Mouse (Mus musculus) liver, adult 2 months (tissue): Measurements from ENCODE around the gene Dnajb6. TPM values are rescaled to one million over a fixed set of nuclear protein-coding genes. Genes with fewer than 3 reads are reported as not detected.
A peak's percentile ranks its signal among the peaks of the same experiment; 100 is the strongest.

Source experiments
- DNase-seq: peaks from one replicate; pipeline ENCODE4 v3.0.0-alpha.2; 2011; ENCODE audit warnings: low read depth, low spot score; ENCODE audit errors: extremely low read depth
- H3K27ac ChIP-seq: fragments of 200-500 bp; replicated peaks from 2 replicates; pipeline ENCODE4 v1.5.1; 2012; ENCODE audit warnings: low read depth, mild to moderate bottlenecking, control low read depth, inconsistent platforms, low read length; ENCODE audit not compliant: insufficient read depth
- H3K27me3 ChIP-seq: fragments of 200-500 bp; 2 replicates; pipeline ENCODE4 v1.6.1; 2012; ENCODE audit warnings: mild to moderate bottlenecking, moderate library complexity, low read length, inconsistent platforms; ENCODE audit not compliant: control insufficient read depth, insufficient read depth
- H3K36me3 ChIP-seq: fragments of 200-500 bp; 2 replicates; pipeline ENCODE4 v1.6.1; 2012; ENCODE audit warnings: low read length, inconsistent platforms; ENCODE audit not compliant: control insufficient read depth, insufficient read depth
- H3K4me1 ChIP-seq: fragments of 200-500 bp; 2 replicates; pipeline ENCODE4 v1.6.1; 2011; ENCODE audit warnings: low read length; ENCODE audit not compliant: control insufficient read depth, insufficient read depth
- H3K4me3 ChIP-seq: fragments of 200-500 bp; 2 replicates; pipeline ENCODE4 v1.5.1; 2011; ENCODE audit warnings: low read depth, mild to moderate bottlenecking, control low read depth, low read length, moderate library complexity; ENCODE audit not compliant: insufficient read depth
- H3K79me2 ChIP-seq: fragments of 200-500 bp; 2 replicates; pipeline ENCODE4 v1.6.1; 2012; ENCODE audit warnings: inconsistent platforms, mild to moderate bottlenecking, low read length, moderate library complexity; ENCODE audit not compliant: control insufficient read depth, insufficient read depth
- H3K9ac ChIP-seq: fragments of 200-500 bp; 2 replicates; pipeline ENCODE4 v1.6.1; 2012; ENCODE audit warnings: low read depth, mild to moderate bottlenecking, control low read depth, inconsistent platforms, low read length
- CTCF ChIP-seq: fragments of 200-500 bp; IDR thresholded peaks from 2 replicates; pipeline ENCODE4 v1.5.1; 2011; ENCODE audit warnings: low read depth, low read length, control low read depth
- POLR2A ChIP-seq: fragments of 200-500 bp; IDR thresholded peaks from 2 replicates; pipeline ENCODE4 v1.6.1; 2011; ENCODE audit warnings: low read length, control low read depth; ENCODE audit not compliant: insufficient read depth; ENCODE audit errors: extremely low read depth
- WGBS: fragments of 180-500 bp; shearing (Covaris S2); methylation state at CpG from one replicate; pipeline ENCODE4 v1.1.7; 2018; 5-methylcytosine and 5-hydroxymethylcytosine counted together
- polyA plus RNA-seq: library from polyadenylated mRNA; depleted of rRNA; stranded (reverse); fragments of >200 nt; gene quantifications from 2 replicates; pipeline ENCODE4 v1.2.3, GENCODE M21; 2012
- total RNA-seq: library from RNA; depleted of rRNA; stranded (reverse); fragments of >200 nt; gene quantifications from 2 replicates; pipeline ENCODE4 v1.2.3, GENCODE M21; 2014

The Dnajb6 gene
- total and polyA plus RNA-seq, 2 experiments = 19.7 to 163 TPM

DNA sequence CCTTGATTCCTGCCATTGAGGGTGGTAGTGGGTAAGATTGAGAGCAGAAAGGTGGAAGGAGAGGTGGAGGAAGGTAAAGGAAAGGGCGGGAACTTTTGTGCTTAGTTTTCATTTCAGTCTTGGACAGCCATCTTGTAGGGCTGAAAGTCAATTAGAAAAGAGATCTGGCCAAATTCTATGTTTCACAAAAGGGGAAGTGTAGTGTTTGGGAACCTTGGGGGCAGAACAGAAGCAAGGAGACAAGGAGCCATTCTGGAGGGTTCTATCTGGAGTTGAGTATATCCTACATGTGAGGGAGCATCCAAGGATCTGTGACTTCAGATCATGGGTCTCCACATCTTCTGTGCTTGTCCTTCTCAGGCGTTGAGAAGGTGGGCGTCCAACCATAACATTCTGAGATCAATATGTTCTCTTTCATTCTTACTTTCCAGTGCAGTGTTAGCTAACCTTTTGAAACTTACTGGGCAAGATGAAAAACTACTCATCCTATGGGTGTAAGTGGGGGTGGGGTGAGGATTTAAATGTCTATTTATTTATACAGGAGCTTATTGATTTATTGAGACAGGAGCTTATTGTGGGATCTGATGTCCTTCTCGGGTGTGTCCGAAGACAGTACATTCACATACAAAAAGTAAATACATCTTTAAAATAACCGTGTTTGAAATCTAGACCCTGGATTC, 517 bp upstream of the Dnajb6 start:
- WGBS = 43% methylated on average over 6 of the region's 6 CpGs
- Histone ChIP-seq H3K79me2 (peaks cover 22% of the 10 kb centered on the region), H3K9ac (peak overlapping the region; percentile 86)

DNA sequence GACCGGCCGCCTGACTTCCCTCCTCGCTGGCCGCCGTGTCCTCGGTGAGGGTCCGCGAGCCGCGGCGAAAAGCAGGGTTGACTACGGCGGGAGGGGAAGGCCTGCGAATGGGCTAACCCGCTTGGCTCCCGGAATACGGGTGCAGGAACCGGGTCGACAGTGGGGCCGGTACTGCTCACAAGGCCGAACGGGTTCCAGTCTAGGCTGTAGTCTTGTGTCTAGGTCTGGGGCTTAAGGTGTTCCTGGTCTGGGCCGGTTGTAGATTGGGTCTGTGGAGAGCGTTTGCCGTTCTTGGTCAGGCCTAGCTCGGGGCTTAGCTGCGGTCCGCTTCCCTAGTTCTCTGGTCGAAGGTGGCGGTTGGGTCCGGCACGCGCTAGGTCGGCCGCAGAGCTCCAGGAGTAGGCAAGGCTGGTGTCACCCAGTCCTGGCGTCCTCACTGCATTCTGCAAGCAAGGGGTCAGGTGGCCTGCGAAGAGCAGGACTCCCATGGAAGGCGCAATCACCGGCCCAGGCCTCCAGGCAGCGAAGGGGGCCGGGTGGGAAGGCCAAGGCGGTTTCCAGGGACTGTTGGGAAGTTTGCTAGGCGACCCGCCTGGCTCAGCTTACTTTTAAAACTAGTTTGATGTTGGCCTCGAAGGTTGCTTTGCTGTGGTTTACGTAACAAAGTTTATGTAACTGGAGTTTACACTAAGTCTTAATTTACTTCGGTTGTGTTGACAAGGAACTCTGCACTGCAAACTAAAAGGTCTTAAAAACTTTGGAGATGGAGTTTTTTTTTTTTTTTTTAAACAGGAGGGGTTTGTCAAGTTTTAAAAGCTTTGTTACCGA, 799 bp downstream of the Dnajb6 start:
- Histone ChIP-seq H3K79me2 (peaks cover 29% of the 10 kb centered on the region), H3K27me3 (no peaks in the 10 kb centered on the region), H3K9ac (peak overlapping the region; percentile 84), H3K36me3 (no peaks in the 10 kb centered on the region), H3K27ac (peak overlapping the region; percentile 84), H3K4me3 (peak overlapping the region; percentile 70), H3K4me1 (peaks cover 18% of the 10 kb centered on the region)
- TF ChIP-seq POLR2A = 0 out of 2 replicates have a peak, but pooled peaks have one; percentile 6
- no peak for TF ChIP-seq CTCF
- peak; percentile 72 for DNase-seq
- under 1% methylated on average over 48 of the region's 48 CpGs for WGBS

More for the DNA sequence above, 517 bp upstream of the Dnajb6 start:
- H3K27me3 ChIP-seq = no peaks in the 10 kb centered on the region
- peak overlapping the region; percentile 87 for H3K27ac ChIP-seq
- H3K4me3 ChIP-seq = peak overlapping the region; percentile 70
- no peak for DNase-seq
- H3K4me1 ChIP-seq = peaks cover 13% of the 10 kb centered on the region
- no peak for TF ChIP-seq POLR2A
- no peak for TF ChIP-seq CTCF
- H3K36me3 ChIP-seq = no peaks in the 10 kb centered on the region

DNA sequence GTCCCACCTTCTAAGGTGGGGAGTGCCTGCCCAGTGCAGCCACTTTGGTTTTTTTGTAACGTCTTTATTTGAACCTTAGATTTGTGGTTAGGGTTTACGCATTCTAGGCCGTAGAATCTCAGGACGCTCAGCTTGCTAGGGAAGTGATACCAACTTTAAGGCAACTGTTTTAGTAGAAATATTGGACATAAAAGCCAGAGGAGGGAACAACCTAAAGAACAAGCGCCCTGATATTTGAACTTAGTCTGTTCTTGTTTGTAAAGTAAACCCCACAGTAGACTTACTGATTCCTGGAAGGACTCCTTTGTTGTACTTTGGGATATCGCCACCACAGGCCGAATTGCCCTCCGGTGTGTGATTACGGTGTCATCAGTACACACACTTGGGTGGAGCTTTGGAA, 1.5 kb downstream of the Dnajb6 start:
- DNase-seq = peak; percentile 65
- H3K27ac ChIP-seq = peak overlapping the region; percentile 84

DNA sequence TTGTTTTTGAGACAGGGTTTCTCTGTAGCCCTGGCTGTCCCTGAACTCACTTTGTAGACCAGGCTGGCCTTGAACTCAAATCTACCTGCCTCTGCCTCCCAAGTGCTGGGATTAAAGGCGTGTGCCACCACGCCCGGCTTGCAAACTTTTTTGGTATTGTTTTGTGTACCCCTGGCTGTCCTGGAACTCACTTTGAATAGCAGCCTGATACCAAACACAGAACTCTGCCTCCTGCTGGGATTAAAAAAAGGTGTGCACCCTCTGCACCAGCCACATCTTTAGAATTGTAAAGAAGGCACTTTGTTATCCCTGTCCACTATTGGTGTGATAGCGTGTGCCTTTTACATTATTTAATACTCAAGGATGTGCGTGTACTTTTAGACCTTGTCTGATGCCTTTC, 2.0 kb downstream of the Dnajb6 start:
- no peak for DNase-seq
- peaks cover 4% of the 10 kb centered on the region for H3K36me3 ChIP-seq
- H3K9ac ChIP-seq = no peak overlapping the region
- no peak for TF ChIP-seq POLR2A
- TF ChIP-seq CTCF = no peak
- H3K27ac ChIP-seq = peak overlapping the region; percentile 84
- H3K27me3 ChIP-seq = no peaks in the 10 kb centered on the region
- H3K79me2 ChIP-seq = peaks cover 36% of the 10 kb centered on the region
- peaks cover 22% of the 10 kb centered on the region for H3K4me1 ChIP-seq
- H3K4me3 ChIP-seq = 0 out of 2 replicates have a peak overlapping the region, but pooled peaks have one; percentile 70
- WGBS = 76% methylated on average over 5 of the region's 5 CpGs

More for the DNA sequence above, 1.5 kb downstream of the Dnajb6 start:
- peaks cover 32% of the 10 kb centered on the region for H3K79me2 ChIP-seq
- peak overlapping the region; percentile 70 for H3K4me3 ChIP-seq
- 5% methylated on average over 9 of the region's 9 CpGs for WGBS
- peak overlapping the region; percentile 75 for H3K9ac ChIP-seq
- no peak for TF ChIP-seq CTCF
- no peak for TF ChIP-seq POLR2A
- H3K27me3 ChIP-seq = no peaks in the 10 kb centered on the region
- H3K4me1 ChIP-seq = peaks cover 18% of the 10 kb centered on the region
- H3K36me3 ChIP-seq = no peaks in the 10 kb centered on the region

DNA sequence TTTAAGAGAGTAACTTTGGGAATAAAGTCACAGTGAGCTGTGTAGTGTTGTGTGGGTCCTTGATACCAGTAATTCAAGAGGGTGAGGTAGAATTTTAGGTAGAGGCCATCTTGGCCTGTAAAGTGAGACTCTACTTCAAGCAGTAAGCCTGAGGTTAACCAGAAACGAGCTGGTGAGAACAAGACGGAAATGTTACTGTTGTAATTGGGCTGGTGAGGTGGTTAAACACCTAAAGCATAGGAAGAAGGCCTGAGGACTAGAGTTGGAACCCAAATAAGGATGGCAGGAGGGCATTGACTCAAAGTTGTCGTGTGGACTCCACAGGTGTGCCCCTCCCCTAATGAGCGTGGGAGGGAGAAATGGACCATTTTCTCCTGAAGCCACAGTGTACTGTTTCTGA, 2.6 kb downstream of the Dnajb6 start:
- Histone ChIP-seq H3K4me3 (no peak overlapping the region), H3K27ac (no peak overlapping the region), H3K79me2 (peaks cover 38% of the 10 kb centered on the region), H3K9ac (no peak overlapping the region), H3K4me1 (peaks cover 22% of the 10 kb centered on the region), H3K27me3 (no peaks in the 10 kb centered on the region), H3K36me3 (peaks cover 7% of the 10 kb centered on the region)
- 79% methylated on average over 4 of the region's 4 CpGs for WGBS
- DNase-seq = no peak
- no peak for TF ChIP-seq CTCF

DNA sequence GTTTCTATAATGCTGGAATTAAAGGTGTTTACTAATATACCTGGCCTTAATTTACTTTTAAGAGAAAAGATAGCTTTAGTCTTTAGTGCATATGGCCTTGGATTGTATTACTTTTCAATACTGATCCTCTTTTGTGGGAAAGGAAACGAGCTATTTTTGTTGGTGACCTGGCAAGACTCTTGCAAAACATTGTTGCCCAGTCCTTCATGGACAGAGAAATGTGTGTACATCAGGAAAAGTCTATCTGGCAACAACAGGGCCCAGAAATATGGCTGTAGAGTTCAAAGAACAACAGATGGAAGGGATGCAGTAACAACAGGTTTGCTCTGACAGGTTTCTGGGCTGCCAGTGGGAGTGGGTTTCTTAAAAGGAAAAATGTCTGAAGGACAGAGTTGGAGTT, 5.2 kb downstream of the Dnajb6 start:
- H3K27me3 ChIP-seq = no peaks in the 10 kb centered on the region
- peak; percentile 65 for DNase-seq
- 2% methylated on average over 1 of the region's 1 CpGs for WGBS
- H3K4me1 ChIP-seq = peaks cover 19% of the 10 kb centered on the region
- peaks cover 9% of the 10 kb centered on the region for H3K36me3 ChIP-seq
- no peak overlapping the region for H3K4me3 ChIP-seq
- peaks cover 38% of the 10 kb centered on the region for H3K79me2 ChIP-seq
- no peak for TF ChIP-seq POLR2A
- no peak for TF ChIP-seq CTCF
- H3K9ac ChIP-seq = no peak overlapping the region
- no peak overlapping the region; the same call in 1 of the 2 replicates for H3K27ac ChIP-seq
